Mouse (Mus musculus) spleen, embryonic (tissue): ENCODE results near the gene Garnl3.

Source experiments
- CTCF ChIA-PET: fragments of 350-600 bp; sonication (Branson Sonifier 250); formaldehyde crosslinking; loops from one replicate; lab custom pipeline; 2022; lab: Charles Lee

Gene Garnl3

DNA sequence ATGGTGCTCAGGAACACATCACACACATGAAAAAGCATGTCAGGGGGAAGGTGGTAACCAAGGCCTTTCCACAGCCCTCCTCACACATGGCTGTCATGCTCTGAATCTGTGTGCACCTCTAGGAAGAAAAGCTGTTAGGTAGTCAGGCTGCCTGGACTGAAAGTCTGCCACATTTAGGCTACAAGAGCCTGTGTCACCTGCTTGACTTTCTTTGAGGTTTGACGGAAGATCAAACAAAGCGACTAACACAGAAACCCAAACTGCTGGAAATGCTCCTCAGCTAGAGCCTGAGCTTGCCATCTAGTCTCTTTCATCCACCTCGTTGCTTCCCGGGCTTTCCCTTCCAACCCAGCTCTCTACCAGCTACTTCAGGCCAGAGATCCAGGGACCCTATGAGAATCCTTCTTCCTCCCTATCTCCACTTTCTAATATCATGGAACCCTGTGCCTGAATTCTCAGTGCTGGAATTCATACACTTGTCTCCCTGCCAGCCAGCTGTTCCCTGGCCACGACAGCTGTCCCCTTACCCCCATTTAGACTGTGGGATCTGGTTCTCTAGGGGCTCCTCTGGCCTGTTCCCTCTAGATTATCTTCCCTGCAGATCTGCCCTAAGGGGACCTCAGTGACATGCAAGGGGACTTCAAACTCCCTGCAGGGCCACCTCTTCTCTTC is 98.9 kb downstream of the Garnl3 start:
- CTCF ChIA-PET: no interaction called here

DNA sequence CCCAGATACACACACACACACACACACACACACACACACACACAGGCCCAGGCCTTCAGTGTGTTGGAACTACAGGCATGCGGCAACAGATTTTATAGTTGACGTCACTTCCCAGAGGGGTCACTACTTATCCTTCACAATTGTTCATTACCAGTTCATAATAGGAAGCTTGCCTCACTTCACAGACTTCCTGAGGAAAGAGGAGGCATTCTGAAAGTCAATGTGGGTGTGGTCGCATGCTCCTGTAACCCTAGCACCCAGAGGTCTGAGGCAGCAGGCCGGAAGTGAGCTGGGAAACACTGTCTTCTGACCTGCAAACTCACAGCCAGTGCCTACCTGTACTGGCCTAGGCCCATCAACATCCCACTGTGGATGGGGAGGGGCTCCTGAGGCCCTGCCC is 106.4 kb downstream of the Garnl3 start:
- CTCF ChIA-PET: no interaction called here

DNA sequence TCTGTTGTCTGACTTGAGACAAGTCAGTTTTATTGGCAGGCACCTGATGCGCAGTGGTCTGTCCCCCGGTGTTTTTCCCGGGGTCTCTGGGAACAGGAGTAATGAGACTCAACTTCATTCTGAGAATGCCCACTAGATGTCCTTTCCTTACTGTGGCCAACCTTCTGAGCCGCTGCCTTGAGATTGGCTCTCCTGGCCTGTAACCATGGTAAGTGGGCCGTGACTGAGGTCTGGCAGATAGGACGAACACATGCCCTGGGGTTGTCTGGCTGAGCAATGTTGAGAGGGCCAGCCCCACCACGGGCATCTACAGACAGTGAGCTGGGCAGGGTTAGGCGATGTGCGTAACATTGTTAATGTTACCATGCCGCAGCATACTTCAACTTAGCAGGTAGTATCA is 106.9 kb downstream of the Garnl3 start:
- CTCF ChIA-PET: no interaction called here

DNA sequence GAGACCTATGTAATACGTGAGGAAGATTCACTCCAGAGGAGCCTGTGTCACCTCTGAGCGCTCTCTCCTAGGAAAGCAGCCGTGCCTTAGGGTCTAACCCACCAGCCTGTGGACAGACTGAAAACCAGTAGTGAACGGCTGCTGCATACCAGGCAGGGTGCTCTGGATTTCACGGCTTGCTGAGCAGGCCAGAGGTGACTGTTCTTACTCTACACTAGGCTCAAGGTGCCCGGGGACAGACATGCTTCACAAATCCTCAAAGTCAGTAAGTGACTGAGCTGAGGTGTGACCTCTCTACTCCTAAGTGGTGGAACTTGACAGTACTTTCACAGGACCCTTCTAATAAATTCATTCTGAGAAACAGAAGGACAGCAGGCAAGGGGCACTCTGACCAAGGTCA is 108.6 kb downstream of the Garnl3 start:
- CTCF ChIA-PET: no interaction called here

DNA sequence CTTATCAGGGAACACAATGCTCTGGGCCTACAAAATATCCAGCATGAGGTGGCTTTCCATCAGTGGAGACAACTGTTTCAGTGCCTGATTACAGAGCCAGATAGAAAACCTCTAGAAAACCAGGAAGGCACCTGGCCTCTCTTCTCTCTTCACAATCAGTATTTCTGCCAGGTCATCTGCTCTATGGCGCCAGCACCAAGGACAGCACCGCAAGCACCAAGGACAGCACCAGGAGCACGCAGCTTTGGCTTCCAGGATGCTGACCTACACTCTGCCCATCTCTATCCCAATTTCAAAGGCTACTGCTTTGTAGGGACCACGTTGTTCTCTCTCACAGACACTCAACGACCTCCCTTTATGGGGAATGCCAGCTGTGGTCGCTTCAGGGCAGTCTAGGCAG is 113.4 kb downstream of the Garnl3 start:
- CTCF ChIA-PET: no interaction called here

DNA sequence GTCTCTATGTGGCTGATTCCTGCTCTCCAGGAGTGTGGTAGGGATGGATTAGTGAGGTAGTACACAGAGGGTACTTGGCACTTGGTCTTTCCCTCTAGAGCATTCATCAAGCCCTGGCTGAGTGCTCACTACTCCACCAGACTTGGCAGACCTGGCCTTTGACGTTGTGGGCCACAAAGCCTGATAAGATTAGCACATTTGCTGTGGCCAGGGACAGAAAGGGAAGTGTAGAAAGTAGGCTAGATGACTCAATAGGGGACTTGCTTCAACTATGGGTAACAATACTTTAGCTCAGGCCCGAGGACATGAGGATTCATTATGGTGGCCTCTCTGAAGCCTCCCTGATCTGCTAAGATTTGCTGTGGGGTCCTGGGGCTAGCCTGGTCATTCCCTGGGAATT is 114.3 kb downstream of the Garnl3 start:
- CTCF ChIA-PET: no interaction called here

DNA sequence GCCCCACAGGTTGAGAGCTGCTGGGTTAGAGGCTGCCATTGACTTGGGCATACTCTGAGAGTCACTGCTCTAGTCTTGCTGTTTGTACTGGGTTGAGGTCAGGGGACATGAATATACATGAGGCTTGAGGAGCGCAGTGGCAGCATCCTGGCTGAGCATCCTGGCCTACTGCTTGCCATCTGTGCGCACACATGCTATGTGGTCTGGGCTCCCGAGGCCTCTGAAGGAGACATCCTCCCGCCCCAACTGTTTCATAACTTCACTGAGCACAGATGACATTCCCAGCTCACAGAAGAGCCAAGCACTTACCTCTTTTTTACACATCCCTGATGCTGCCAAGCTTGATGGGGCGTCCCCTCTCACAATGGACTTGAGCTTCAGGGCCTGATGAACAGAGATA is 116.6 kb downstream of the Garnl3 start:
- CTCF ChIA-PET: no interaction called here

DNA sequence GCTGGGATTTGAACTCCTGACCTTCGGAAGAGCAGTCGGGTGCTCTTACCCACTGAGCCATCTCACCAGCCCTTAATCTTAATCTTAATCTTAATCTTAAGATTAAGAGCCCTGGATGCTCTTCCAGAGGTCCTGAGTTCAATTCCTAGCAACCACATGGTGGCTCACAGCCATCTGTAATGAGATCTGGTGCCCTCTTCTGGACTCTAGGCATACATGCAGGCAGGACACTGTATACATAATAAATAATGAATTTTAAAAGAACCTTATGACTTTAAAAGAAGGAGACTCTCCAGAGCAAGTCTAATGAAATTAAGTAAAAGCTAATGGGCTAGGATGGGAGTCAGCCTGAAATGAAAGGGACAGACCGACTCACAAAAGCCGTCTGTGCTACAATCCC is 122.4 kb downstream of the Garnl3 start:
- CTCF ChIA-PET: interaction anchor here (0.6 to 0.8 kb wide), 2 partner anchors 19 to 402 kb away, joined by 3 to 4 read pairs; no protein-coding TSS in a partner anchor

DNA sequence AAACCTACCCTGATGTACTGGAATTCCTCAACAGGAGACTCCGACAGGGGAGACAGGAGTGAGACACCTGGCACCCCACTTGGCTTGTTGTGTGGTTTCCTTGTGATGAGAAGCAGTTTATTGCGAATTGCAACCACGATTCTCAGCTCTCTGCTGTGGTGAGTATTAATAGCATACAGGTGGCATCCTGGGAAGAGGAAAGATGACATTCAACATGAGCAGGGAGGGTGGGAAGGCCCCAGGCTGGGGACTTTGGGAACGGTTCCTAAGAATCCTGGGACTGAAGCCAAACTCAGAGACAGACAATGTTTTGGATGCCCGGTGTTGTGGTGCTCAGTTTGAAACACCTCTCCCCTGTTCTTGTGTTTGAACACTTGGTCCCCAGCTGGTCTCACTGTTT is 126.4 kb downstream of the Garnl3 start:
- CTCF ChIA-PET: no interaction called here

DNA sequence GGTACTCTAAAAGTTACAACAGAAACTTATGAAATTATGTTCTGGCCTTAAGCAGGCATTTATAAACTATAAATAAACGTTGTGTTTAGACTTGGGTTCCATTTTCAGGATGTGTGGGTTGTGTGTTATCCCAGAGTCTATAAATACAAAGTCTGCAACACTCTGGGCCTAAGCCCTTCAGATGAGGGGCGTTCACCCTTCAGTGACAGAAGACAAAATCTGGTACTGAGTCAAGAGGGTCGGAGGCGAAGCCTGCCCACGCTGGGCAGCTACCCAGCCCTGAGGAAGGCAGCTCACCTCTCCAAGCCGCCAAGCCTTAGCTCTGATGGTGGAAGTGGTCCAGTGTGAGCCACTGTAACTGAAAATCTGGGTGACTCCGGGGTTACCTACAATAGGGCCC is 129.3 kb downstream of the Garnl3 start:
- CTCF ChIA-PET: no interaction called here

DNA sequence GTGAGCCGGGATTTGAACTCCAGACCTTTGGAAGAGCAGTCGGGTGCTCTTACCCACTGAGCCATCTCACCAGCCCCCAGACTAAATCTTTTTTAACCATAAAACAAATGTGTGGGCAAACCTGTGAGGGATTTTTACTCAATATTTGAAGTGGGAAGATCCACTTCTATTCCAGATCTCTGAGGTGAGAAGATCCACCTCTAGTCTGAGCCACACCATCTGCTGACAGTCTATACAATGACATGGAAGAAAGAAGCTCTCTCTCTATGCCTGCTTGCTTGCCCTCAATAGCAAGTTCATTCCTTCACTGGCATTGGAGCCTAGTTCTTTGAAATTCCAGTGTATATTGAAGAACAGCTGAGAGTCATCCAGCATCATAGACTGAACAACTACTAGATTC is 131.7 kb downstream of the Garnl3 start:
- CTCF ChIA-PET: interaction anchor here (0.9 kb wide), 1 partner anchor 12 kb away, joined by 4 read pairs; no protein-coding TSS in a partner anchor

DNA sequence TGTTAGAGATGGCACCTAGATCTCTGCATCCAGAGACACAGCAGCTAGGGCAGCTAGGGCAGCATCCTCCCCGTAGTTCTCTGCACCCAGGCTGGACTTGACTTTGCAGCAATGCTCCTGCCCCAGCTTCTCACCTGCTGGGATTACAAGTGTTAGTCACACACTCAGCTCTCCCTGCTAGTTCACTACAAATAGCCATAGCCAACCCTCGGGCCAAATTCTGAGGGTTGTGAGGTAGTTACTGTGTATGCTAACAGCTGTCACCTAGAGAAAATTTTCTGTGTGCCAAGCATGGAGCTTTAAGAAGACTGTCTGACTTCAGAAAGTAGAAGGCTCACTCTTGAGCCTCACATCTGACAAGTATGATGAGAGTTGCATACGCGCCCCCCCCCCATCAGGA is 133.7 kb downstream of the Garnl3 start:
- CTCF ChIA-PET: no interaction called here

DNA sequence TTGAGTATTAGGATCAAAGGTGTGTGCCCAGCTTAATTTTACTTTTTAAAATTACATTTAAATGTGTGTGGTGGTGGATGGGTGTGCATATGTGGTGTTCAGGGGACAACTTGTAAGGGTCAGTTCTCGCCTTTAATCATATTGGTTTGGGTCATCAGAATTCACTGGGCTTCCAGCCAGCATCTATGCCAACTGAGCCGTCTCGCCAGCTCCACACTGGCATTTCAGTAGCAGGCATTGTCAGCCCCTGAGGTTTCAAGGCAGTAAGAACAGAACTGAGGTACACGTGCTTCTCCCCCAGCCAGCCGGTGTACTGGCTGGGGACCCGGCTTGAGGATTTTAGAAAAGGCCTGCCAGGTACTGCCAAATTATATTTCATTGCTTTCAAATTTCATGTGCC is 134.4 kb downstream of the Garnl3 start:
- CTCF ChIA-PET: no interaction called here

DNA sequence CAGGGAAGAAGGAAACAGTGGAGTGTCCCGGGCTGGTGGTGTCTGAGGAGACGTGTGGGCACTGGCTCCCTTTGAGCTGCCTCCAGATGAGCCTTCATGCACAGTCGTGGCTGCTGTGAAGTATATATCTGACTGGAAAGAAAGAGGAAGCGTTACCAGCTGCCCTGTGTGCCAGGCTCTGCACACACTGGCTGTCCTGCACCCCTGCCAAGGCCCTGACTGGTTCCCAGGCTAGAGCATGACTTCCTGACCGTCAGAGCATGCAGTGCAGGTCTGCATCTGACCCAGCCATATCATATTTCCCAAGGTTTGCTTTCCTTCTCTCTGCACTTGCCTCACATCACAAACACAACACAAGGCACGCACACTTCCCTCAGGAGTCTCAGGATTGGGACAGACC is 139.3 kb downstream of the Garnl3 start:
- CTCF ChIA-PET: no interaction called here

DNA sequence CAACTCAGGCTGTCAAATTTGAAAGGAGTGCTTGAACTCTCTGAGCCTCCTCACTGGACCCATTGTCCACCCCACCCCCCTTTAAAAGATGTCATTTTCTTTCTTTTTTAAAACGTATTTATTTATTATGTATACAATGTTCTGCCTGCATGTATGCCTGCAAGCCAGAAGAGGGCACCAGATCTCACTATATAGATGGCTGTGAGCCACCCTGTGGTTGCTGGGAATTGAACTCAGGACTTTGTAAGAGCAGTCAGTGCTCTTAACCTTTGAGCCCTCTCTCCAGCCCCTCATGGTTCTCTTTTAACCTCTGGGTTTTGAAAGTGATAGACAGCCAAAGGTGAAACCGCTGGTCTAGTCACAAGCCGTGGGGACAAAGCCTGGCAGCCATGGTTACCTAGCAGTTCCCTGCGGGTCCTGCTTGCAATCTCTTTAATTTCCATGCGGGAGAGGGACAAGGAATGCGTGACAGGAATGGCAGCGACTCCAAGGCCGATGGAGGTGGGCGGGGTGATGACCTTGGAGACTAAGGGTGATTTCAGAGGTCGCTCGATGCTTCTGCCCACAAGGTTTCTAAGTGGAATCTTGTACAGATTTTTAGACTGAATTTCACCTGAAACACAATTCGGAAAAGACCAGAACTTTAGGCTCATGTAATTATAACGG is 141.2 kb downstream of the Garnl3 start:
- CTCF ChIA-PET: interaction anchor here (0.5 kb wide), 1 partner anchor 19 kb away, joined by 3 read pairs; no protein-coding TSS in a partner anchor

DNA sequence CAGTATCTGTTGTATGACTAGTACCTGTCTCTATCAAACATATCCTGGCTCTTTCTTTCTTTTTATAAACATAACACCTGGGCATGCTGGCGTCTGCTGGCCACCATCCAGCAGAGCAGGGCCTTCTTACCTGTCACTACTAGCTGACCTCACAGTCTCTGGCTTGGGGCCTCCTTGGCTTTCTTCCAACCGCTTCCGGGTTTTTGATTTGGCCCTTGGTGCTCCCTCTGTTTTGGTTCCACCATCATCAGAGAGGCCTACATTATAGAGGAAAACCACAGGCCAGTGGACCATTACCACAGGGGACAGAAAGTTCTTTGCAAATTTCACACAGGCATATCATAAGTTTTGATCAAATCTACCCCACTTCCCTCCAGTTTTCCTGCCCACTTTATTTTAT is 142.1 kb downstream of the Garnl3 start:
- CTCF ChIA-PET: interaction anchor here (0.7 kb wide), 1 partner anchor 359 kb away, joined by 3 read pairs; no protein-coding TSS in a partner anchor

DNA sequence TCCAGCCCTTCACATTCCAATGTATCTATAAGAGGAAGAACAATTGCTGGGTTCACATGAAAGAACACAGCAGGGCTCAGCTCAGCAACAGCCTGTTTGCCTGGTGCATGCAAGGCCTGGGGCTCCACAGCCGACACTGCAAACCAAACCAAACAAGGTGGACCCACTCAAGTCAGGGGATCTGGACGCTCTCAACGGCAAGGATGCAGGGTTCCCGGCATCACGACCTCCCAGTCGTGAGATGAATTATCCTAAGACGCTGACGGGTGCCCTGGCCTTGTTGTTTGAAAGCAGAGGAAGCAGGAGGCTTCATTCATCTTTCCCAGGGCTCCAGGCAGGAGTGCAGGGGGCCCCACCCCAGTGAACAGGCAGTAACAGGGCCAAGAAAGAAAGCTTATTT is 145.6 kb downstream of the Garnl3 start:
- CTCF ChIA-PET: no interaction called here

DNA sequence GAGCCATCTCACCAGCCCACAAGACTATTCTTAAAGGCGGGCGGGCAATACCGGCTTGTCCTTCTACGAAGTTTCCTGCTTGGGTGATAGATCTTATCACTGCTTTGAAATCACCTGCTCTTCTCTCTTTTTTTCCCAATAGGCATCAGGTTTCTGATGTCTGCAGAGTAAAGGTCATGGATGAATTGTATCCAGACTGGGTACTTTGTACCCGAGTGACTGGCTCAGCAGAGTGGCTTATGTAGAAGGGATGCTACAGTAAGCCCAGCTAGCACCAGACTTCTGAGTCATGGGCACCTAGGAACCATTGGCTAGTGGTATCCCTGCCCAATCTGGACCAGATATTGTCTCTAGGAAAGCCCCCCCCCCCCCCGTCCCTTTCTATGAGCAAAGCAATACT is 147.8 kb downstream of the Garnl3 start:
- CTCF ChIA-PET: interaction anchor here (0.6 kb wide), 1 partner anchor 146 kb away, joined by 5 read pairs; no protein-coding TSS in a partner anchor

DNA sequence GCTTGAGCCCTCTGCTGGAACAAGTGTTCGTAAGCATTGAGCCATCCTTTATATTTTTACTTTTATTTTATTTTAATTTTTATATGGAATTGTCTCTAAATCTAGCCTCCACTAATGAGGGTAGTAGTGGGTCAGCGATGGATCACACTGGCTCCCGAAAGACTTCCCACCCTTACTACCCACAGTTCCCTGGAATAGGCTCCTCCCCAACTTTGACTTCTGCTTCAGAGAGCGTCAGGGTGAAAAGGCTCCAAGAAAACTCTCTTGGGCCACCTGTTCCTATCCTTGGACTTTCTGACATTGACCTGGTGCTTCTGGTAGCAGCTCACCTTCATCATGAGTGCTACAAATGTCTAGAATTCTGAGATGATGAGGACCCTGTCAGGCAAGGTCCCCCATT is 148.8 kb downstream of the Garnl3 start:
- CTCF ChIA-PET: interaction anchor here (0.7 kb wide), 1 partner anchor 149 kb away, joined by 7 read pairs; the partner anchor contains the start of gene Garnl3

DNA sequence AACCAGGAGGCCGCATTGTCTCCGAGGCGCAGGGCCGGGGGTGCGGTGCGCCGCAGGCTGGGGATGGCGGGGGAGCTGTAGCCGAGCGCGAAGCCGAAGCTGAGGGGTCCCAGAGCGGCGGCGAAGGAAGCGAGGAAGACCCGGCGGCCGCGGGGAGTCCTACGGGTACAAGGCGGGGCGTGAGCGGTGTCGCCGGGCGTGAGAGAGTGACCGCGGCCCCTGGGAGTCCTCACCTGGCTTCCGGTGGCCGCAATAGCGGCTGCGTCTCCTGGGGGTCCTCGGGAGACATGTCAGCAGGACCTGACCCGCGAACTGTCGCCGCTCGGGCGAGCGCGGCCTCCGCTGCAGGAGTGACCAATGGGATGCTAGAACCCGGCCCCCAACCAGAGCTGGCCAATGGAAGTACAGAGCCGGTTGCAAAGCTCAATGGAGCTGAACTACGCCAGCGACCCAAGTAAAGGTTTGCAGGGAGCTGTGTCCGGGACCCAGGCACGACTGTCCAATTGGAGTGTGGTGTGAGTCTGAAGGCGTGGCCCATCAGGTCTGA is 149.7 kb downstream of the Garnl3 start, which contains the start of gene Slc2a8:
Gene Slc2a8, minus strand, starts transcription at position 359 of the 547 bp plus-strand sequence.
- CTCF ChIA-PET: interaction anchor here (0.6 to 0.7 kb wide), 3 partner anchors 10 to 611 kb away, joined by 4 to 13 read pairs (median 6); no protein-coding TSS in a partner anchor

DNA sequence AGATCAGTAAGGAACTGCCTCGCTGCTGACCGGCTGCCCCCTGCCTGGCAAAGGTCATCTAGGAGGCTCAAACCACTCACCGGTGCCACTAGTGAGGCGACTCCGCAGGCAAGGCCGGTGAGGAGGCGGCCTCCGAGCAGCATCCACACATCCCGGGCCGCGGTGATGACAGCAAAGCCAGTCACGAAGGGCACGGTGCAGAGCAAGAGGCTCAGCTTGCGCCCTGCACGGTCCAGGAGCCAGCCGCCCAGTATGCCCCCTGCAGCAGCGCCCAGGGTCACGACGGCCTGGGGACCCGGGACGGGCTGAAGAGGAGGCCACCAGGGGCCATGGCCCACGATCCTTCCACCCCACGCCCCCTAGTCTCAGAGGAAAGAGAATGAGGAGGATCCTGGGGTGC is 150.2 kb downstream of the Garnl3 start:
- CTCF ChIA-PET: no interaction called here

DNA sequence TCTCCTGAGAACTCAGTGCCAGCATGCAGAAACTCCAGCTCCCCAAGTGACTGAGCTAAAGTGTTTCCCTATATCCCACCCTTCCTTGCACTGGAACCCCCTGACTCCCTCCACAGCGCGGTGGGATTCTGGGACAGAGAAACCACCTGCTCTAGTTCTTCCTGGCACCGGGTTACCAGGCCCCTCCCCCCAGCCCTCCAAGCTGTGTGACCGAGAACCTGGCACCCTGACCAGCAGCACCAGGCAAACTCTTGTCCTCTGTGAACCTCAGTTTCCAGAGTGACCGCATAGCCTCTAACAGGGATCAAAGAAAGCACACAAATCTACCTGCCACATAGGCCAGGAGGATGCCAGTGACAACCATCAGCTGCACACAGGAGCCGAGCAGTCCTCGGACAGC is 151.8 kb downstream of the Garnl3 start:
- CTCF ChIA-PET: no interaction called here

DNA sequence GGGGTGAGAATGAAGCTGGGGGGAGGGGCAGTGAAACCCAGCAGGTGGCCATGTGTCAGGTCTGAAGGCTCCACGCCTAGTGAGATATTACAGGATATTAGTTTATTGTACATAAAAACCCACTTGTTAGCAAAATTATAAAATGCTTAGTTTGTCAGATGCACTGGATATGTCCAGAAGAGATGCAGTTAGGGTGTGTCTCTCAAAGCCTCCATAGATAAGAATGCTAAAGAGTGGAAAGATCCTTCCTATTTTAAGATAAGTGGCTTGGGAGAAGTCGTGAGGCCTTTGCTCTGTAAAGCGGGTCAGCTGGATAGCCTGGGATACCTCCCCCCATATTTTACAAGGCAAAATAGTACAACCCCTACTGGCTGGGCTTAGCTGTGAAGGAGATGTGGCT is 152.8 kb downstream of the Garnl3 start:
- CTCF ChIA-PET: interaction anchor here (1.2 kb wide), 1 partner anchor 21 kb away, joined by 3 read pairs; no protein-coding TSS in a partner anchor
